Mouse (Mus musculus) forebrain, embryonic 16.5 days (tissue): Measurements from ENCODE around the gene Gm2832. TPM values are rescaled to one million over a fixed set of nuclear protein-coding genes. Genes with fewer than 3 reads are reported as not detected.
"Not testable (repeated sequence)": the region's sequence is repeated elsewhere in the genome, so short reads cannot be mapped to it uniquely, and the experiment has no call there.

Experiments
- ATAC-seq: fragments of 200-750 bp; cut with Nextera tagmentation; 2 replicates; pipeline ENCODE4 v1.8.0; 2017; ENCODE audit warnings: mild to moderate bottlenecking, moderate library complexity
- H3K27ac ChIP-seq: fragments of 300-500 bp; sonication (generic); 2 replicates; pipeline ENCODE4 v1.5.1; 2014; ENCODE audit warnings: low read length, control low read depth
- H3K27me3 ChIP-seq: fragments of 300-500 bp; sonication (generic); replicated peaks from 2 replicates; pipeline ENCODE4 v1.6.1; 2014; ENCODE audit warnings: low read length; ENCODE audit not compliant: control insufficient read depth, insufficient read depth
- H3K36me3 ChIP-seq: fragments of 300-500 bp; sonication (generic); 2 replicates; pipeline ENCODE4 v1.6.1; 2014; ENCODE audit not compliant: control insufficient read depth, insufficient read depth
- H3K4me1 ChIP-seq: fragments of 300-500 bp; sonication (generic); replicated peaks from 2 replicates; pipeline ENCODE4 v1.6.1; 2014; ENCODE audit warnings: low read length; ENCODE audit not compliant: control insufficient read depth, insufficient read depth
- H3K4me2 ChIP-seq: fragments of 300-500 bp; sonication (generic); 2 replicates; pipeline ENCODE4 v1.6.1; 2014; ENCODE audit warnings: mild to moderate bottlenecking, low read length, control low read depth
- H3K4me3 ChIP-seq: fragments of 300-500 bp; sonication (generic); replicated peaks from 2 replicates; pipeline ENCODE4 v1.5.1; 2014; ENCODE audit warnings: mild to moderate bottlenecking, low read length, control low read depth
- H3K9ac ChIP-seq: fragments of 300-500 bp; sonication (generic); replicated peaks from 2 replicates; pipeline ENCODE4 v1.6.1; 2014; ENCODE audit warnings: low read depth, low read length, control low read depth
- H3K9me3 ChIP-seq: fragments of 300-500 bp; sonication (generic); 2 replicates; pipeline ENCODE4 v1.6.1; 2016; ENCODE audit warnings: low read length; ENCODE audit not compliant: control insufficient read depth
- WGBS: fragments of 180-500 bp; shearing (Covaris S2); extraction: QIAGEN DNeasy Blood & Tissue Kit; methylation state at CpG from one replicate; pipeline ENCODE4 v1.1.7; 2014; 5-methylcytosine and 5-hydroxymethylcytosine counted together
- polyA plus RNA-seq: library from polyadenylated mRNA; unstranded; fragments of >200 nt; fragmentation: Nextera tagmentation; extraction: Ambion mirVana; gene quantifications from 2 replicates; pipeline ENCODE4 v1.2.1, GENCODE M21; 2015

The Gm2832 gene
- 0.23 TPM in 1 of 2 replicates, not detected in the other for polyA plus RNA-seq

- ATAC-seq, H3K4me3 ChIP-seq, H3K9me3 ChIP-seq, H3K27ac ChIP-seq, H3K4me2 ChIP-seq, H3K36me3 ChIP-seq, H3K9ac ChIP-seq, H3K27me3 ChIP-seq, H3K4me1 ChIP-seq: not testable (repeated sequence)
- 90% methylated on average over 2 of the region's 3 CpGs for WGBS
Measured at GRCm38 (mm10) chr14:41278505-41278904, at the start of gene Gm2832. Gene Gm2832 (plus strand): TSS chr14:41278805.

- not testable (repeated sequence) for H3K9ac ChIP-seq, H3K27ac ChIP-seq, H3K9me3 ChIP-seq, ATAC-seq, H3K36me3 ChIP-seq, H3K4me3 ChIP-seq, H3K4me1 ChIP-seq, H3K27me3 ChIP-seq, H3K4me2 ChIP-seq
- 40% methylated on average over 3 of the region's 4 CpGs for WGBS
Measured at GRCm38 (mm10) chr14:41263296-41263695, 15.3 kb upstream of the Gm2832 start.

- H3K4me1 ChIP-seq, H3K36me3 ChIP-seq, H3K27me3 ChIP-seq, H3K9me3 ChIP-seq, H3K27ac ChIP-seq, H3K9ac ChIP-seq: not testable (repeated sequence)
- WGBS = 9% methylated on average over 18 of the region's 29 CpGs
- peak; percentile 94 for ATAC-seq
- H3K4me3 ChIP-seq = peak overlapping the region; percentile 23
- H3K4me2 ChIP-seq = peak overlapping the region; percentile 44
Measured at GRCm38 (mm10) chr14:41263853-41264755, 14.5 kb upstream of the Gm2832 start.

GRCm38 (mm10) chr14:41264756-41265566 lies 13.6 kb upstream of the Gm2832 start:
- H3K27ac ChIP-seq, H3K9me3 ChIP-seq, H3K9ac ChIP-seq, H3K4me1 ChIP-seq, H3K27me3 ChIP-seq, H3K36me3 ChIP-seq: not testable (repeated sequence)
- WGBS = 0% methylated on average over 23 of the region's 36 CpGs
- peak overlapping the region; percentile 48 for H3K4me2 ChIP-seq
- H3K4me3 ChIP-seq = peak overlapping the region; percentile 34
- ATAC-seq = peak; percentile 90

GRCm38 (mm10) chr14:41285965-41286364 lies 7.4 kb downstream of the Gm2832 start:
- ATAC-seq, H3K4me3 ChIP-seq, H3K9me3 ChIP-seq, H3K4me1 ChIP-seq, H3K27ac ChIP-seq, H3K27me3 ChIP-seq, H3K9ac ChIP-seq, H3K36me3 ChIP-seq, H3K4me2 ChIP-seq: not testable (repeated sequence)
- WGBS = 50% methylated on average over 1 of the region's 1 CpGs

Other genes with a start within 250 kb of the Gm2832 start
- 0.31 and 0.53 TPM in 2 replicates for gene Dydc2, start 209.6 kb upstream of the Gm2832 start, polyA plus RNA-seq
- not detected in 2 replicates for gene Dydc1, start 205.9 kb upstream of the Gm2832 start, polyA plus RNA-seq
- gene Mat1a, start 173.8 kb upstream of the Gm2832 start, polyA plus RNA-seq = not detected in 2 replicates
- not detected in 2 replicates for gene Sftpa1, start 147.0 kb upstream of the Gm2832 start, polyA plus RNA-seq
- not detected in 2 replicates for gene Mbl1, start 127.3 kb upstream of the Gm2832 start, polyA plus RNA-seq
- not detected in 2 replicates for gene Sftpd, start 93.7 kb upstream of the Gm2832 start, polyA plus RNA-seq
- not detected in 2 replicates for gene Gm5798, start 69.8 kb downstream of the Gm2832 start, polyA plus RNA-seq
- gene Gm7945, start 107.6 kb downstream of the Gm2832 start, polyA plus RNA-seq = not detected in 2 replicates
- not detected in 2 replicates for gene Gm6482, start 129.5 kb downstream of the Gm2832 start, polyA plus RNA-seq
- gene Gm7954, start 174.7 kb downstream of the Gm2832 start, polyA plus RNA-seq = not detected in 2 replicates
- gene Gm3486, start 210.7 kb downstream of the Gm2832 start, polyA plus RNA-seq = not detected in 2 replicates